Mouse (Mus musculus) G1E-ER4 (cell line): ENCODE measurements around the gene Tmc3. TPM values are rescaled to one million over a fixed set of nuclear protein-coding genes. Genes with fewer than 3 reads are reported as not detected.

ENCODE experiments used
- GATA1 ChIP-seq: IDR thresholded peaks from one replicate; pipeline ENCODE4 v1.8.0; 2012; ENCODE audit warnings: low read length, inconsistent platforms
- polyA plus RNA-seq: library from polyadenylated mRNA; stranded (reverse); fragments of >175 nt; gene quantifications from 2 replicates; pipeline ENCODE4 v1.2.3, GENCODE M21; 2012

Gene Tmc3
- polyA plus RNA-seq, 1 experiment, result not detected

GRCm38 (mm10) chr7:83645476-83645875 is 60.7 kb downstream of the Tmc3 start:
- TF ChIP-seq GATA1, result no peak

- no peak for TF ChIP-seq GATA1
These were observed 64.1 kb downstream of the Tmc3 start for GRCm38 (mm10) chr7:83648807-83649206.

- TF ChIP-seq GATA1, result no peak
These were observed 65.9 kb downstream of the Tmc3 start for GRCm38 (mm10) chr7:83650638-83651037.

DNA sequence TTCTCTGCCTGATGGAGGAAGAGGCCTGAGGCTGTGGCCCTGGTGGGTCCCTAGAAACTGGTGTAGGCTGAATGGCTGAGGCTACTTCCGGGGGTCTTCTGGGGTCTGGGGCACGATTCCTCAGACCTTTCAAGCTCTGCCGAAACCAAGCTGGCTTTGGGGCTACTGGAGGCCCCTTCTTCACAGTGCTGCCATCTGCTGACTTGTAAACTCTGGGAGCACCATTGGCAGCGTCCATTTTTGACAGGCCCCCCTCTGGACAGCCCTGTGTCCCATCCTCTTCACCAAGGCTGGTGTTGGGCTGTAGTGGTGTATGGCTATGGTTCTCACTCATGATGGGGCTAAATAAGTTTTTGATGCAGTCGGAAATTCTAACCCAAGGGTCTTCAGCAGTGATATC is 67.8 kb downstream of the Tmc3 start:
- no peak for TF ChIP-seq GATA1

DNA sequence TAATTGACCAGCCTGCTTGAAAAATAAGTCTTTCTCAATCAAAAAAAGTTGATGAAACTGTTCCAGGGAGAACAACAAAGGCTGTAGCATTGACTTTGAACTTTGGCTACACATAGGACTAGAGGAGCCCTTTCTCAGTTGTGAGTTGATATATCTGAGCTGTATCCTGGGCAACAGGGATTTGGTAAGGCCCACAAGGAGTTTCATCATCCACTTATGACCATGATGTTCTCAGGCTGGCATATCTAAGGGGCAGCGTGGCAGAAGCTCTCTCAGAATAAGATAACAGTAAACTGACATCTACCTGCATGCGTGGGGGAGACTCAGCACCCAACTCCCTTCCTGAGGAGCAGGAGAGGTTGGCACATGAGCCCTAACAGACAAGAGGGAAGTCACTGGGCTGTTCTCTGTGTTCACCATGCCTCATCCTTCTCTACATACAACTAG is 68.9 kb downstream of the Tmc3 start:
- no peak for TF ChIP-seq GATA1

- TF ChIP-seq GATA1, result no peak
These were observed 69.5 kb downstream of the Tmc3 start for GRCm38 (mm10) chr7:83654196-83654595.

DNA sequence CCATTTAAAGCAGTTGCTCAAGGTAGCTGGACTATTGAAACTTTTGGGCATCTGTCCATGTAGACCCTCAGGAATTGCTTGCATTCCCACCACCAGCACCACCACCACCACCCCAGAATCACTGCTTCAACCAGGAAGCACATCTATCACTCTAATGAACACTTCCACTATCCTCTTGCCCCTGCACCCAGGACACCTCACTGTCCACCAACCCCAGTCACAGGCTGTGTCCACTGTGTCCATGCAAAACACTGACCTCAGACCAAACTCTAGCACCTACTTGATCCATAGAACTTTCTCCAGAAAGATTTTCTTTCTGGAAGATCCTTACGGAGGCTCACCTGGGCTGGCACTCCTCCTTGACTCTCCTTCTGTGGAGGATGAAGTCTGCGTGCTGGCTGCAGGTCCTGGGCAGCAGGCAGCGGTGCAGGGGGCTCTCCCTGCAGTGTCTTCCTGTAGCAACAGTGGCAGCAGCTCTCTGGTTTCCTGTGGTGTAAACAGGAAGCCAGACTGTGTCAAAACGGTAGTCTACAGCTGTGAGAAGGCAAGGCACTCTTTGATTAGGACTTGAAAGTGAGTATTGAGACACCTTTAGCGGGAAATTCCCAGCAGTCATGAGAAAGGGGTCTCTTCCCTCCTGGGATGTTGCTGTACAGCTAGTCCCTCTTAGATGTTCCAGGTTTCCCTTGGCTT is 70.4 kb downstream of the Tmc3 start:
- TF ChIP-seq GATA1, result no peak

- no peak for TF ChIP-seq GATA1
These were observed 74.0 kb downstream of the Tmc3 start for GRCm38 (mm10) chr7:83658716-83659115.

DNA sequence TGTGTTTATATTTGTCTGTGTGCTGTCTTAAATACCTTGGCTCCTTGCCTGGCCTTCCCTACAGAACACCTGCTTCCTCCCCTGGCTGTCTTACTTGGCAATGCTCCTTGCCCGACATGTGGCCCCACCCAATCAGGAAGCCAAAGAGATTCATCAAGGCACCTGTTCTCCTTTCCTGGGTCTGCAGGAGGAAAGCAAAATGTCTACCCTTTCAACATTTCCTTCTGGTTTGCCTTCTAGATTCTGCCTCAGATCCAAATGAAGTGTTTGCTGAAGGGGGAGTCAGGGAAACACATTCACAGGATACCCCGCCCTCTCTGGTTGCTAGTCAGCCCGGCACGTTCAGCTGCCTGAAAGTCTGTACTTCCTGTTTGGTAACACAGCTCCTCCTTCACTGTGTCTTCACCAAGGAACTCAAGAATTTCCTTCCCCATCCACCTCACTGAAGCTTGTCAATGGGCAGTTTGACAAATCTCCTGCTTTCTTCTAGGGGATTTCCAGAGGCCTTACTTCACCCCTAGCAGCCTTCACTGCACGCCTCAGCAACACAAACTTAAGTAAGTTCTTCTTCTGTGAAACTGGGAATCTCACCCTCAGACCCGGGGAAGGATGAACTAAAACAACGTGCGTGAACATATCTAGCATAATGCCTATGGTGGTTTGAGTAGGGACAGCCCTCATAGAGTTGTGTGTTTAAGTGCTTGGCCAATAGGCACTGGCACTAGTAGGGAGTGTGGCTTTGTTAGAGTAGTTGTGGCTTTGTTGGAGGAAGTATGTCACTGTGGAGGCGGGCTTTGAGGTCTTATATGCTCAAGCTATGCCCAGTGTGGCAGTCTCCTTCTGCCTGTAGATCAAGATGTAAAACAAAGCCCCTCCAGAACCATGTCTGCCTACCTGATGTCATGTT is 74.7 kb downstream of the Tmc3 start:
- TF ChIP-seq GATA1, result no peak

DNA sequence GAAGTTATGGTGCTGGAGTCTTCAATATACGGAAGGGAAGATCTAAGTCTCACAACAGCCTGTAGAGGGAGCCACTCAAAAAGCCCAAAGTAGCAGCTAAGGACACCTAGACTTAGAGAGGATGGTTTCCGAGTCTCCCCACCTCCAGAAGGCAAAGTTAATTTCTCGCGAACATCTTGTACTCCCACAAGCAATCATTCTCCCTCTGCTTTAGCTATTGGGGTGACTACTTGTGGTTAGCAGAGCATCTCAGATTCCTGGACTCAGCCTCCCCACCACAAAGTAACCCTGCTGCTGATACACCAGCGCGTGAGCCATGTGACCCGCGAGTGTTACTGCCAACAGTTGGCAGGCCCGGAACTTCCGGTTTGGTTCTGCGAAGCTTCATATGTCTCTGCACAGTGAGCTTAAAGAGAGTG is 75.6 kb downstream of the Tmc3 start:
- no peak for TF ChIP-seq GATA1

- TF ChIP-seq GATA1, result no peak
These were observed 76.3 kb downstream of the Tmc3 start for GRCm38 (mm10) chr7:83661031-83661430.

- TF ChIP-seq GATA1, result no peak
These were observed 77.0 kb downstream of the Tmc3 start for GRCm38 (mm10) chr7:83661763-83662162.

DNA sequence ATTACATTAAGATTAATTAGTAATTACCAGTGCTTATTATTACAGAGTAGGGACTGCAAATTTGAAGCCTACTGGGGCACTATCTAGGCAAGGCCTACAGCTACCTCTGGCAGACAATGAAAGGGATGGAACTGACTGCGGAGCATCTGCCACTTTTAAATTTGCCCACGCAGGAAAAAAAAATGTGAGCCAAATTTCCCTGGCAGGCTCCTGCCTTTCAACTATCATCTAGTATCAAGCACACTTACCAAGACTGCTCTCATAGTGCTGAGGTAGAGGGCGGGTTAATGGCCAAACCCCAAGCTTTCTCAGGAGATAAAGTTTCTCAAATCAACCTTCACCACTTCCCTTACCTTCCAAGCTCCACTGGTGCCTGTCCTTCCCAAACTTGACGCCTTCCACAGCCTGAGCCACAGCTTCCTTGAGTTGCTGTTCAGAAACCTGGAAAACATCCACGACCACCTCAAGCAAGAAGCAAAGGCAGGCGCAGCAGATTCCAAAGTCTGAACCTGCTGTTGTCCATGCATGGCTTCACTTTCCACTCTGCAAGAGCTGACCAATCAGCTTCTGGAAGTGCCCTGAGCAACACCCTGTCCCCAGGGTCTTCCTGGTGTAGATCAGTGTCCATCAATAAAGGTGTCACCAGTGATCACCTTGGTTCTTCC is 78.1 kb downstream of the Tmc3 start:
- TF ChIP-seq GATA1, result no peak

DNA sequence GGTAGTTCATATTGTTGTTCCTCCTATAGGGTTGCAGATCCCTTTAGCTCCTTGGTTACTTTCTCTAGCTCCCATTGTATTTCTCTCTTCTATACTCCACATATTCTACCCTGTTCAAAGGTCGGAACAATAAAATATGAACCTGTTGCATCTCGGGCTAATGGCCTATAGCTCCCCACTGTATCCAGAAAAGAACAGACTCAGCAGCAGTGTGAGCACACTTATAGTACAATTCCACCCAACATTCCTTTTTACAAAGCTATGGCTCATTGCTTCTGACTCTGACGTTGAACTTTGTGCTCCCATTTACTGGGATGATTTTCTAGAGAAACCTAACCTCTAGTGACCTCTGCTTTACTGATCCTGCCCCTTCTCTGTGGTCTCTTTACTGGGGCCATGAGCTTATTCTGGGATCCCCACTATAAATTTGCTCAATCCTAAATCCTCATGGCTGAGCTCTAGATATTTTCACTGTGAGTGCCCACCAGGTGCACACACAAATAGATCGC is 81.4 kb downstream of the Tmc3 start:
- no peak for TF ChIP-seq GATA1

GRCm38 (mm10) chr7:83667936-83668645 is 83.4 kb downstream of the Tmc3 start:
- TF ChIP-seq GATA1, result no peak
